Mouse (Mus musculus) cerebellum, adult 8-10 months (tissue): Measurements from ENCODE around the gene Mitf.

Experiments used
- DNase-seq: peaks from one replicate; pipeline ENCODE4 v3.0.0; 2022

Gene Mitf

GRCm38 (mm10) chr6:97883496-97883895 lies 76.6 kb downstream of the Mitf start:
- DNase-seq: no peak

GRCm38 (mm10) chr6:97884971-97885370 lies 78.1 kb downstream of the Mitf start:
- no peak for DNase-seq

- no peak for DNase-seq
Observed at GRCm38 (mm10) chr6:97885606-97886005, 78.8 kb downstream of the Mitf start.

- DNase-seq: no peak
Observed at GRCm38 (mm10) chr6:97887893-97888292, 81.0 kb downstream of the Mitf start.

GRCm38 (mm10) chr6:97888596-97888995 lies 81.7 kb downstream of the Mitf start:
- no peak for DNase-seq

GRCm38 (mm10) chr6:97893546-97893945 lies 86.7 kb downstream of the Mitf start:
- DNase-seq: no peak

GRCm38 (mm10) chr6:97897191-97897590 lies 90.3 kb downstream of the Mitf start:
- no peak for DNase-seq

- no peak for DNase-seq
Observed at GRCm38 (mm10) chr6:97898085-97898484, 91.2 kb downstream of the Mitf start.

GRCm38 (mm10) chr6:97901561-97901960 lies 94.7 kb downstream of the Mitf start:
- DNase-seq: no peak

- no peak for DNase-seq
Observed at GRCm38 (mm10) chr6:97902205-97902604, 95.4 kb downstream of the Mitf start.

- DNase-seq: no peak
Observed at GRCm38 (mm10) chr6:97914768-97915167, 107.9 kb downstream of the Mitf start.

- DNase-seq: peak; percentile 11
Observed at GRCm38 (mm10) chr6:97916386-97916903, 109.6 kb downstream of the Mitf start.

GRCm38 (mm10) chr6:97918051-97918450 lies 111.2 kb downstream of the Mitf start:
- DNase-seq: no peak

GRCm38 (mm10) chr6:97918481-97918880 lies 111.6 kb downstream of the Mitf start:
- no peak for DNase-seq

GRCm38 (mm10) chr6:97919287-97919686 lies 112.4 kb downstream of the Mitf start:
- DNase-seq: no peak

- no peak for DNase-seq
Observed at GRCm38 (mm10) chr6:97921591-97921990, 114.7 kb downstream of the Mitf start.

- no peak for DNase-seq
Observed at GRCm38 (mm10) chr6:97924221-97924620, 117.4 kb downstream of the Mitf start.

GRCm38 (mm10) chr6:97929051-97929450 lies 122.2 kb downstream of the Mitf start:
- DNase-seq: no peak

- DNase-seq: no peak
Observed at GRCm38 (mm10) chr6:97929466-97929865, 122.6 kb downstream of the Mitf start.

GRCm38 (mm10) chr6:97937139-97937538 lies 130.3 kb downstream of the Mitf start:
- no peak for DNase-seq

GRCm38 (mm10) chr6:97937897-97938614 lies 131.2 kb downstream of the Mitf start:
- DNase-seq: no peak

GRCm38 (mm10) chr6:97940916-97941315 lies 134.1 kb downstream of the Mitf start:
- no peak for DNase-seq

- DNase-seq: no peak
Observed at GRCm38 (mm10) chr6:97950033-97950881, 143.4 kb downstream of the Mitf start.

- DNase-seq: no peak
Observed at GRCm38 (mm10) chr6:97950882-97951245, 144.0 kb downstream of the Mitf start.
